Mouse (Mus musculus) liver, postnatal 0 days (tissue): Measurements from ENCODE around the gene Ttc27.

ENCODE experiments used
- CTCF ChIP-seq: sonication (generic); IDR thresholded peaks from 2 replicates; pipeline ENCODE4 v1.5.1; 2016; ENCODE audit warnings: antibody characterized with exemption, low read depth
- EP300 ChIP-seq: IDR thresholded peaks from 2 replicates; pipeline ENCODE4 v1.6.1; 2016; ENCODE audit warnings: antibody characterized with exemption, low read depth, mild to moderate bottlenecking

DNA sequence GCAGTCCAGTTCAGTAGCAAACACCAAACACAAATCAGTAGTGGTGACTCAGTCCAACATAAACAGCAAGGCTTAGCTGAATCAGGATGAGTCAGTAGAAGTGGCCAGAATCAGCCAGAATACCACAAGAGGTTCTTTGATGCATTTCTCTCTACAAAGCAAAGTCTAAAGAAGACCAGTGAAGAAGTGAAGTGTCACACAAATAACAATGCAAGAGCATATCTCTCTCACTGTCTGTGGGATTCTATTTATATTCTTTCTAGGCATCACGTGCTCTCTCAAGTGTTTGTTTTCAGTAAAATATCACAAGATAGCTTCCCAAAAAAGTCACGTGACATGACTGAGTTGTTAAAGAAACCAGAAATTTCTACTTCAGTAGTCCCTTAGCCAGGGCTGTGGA, 102.2 kb downstream of the Ttc27 start:
- TF ChIP-seq EP300 (no peak), CTCF (no peak)
